Mouse (Mus musculus) layer of hippocampus, adult 2 months (tissue): ENCODE measurements at regions not wholly inside any gene's neighbourhood (a gene's known extent, or its start where the extent isn't known, plus 50 kb on each side); places are given as distances from the start of the nearest gene placed in this dataset.

Source experiments
- DNase-seq, 2 experiments: peaks; one replicate each; pipeline ENCODE4 v3.0.0; 2022; ENCODE audit warnings: low spot score in 2 of 2
- H3K27ac ChIP-seq: fragments of 200-600 bp; 2 replicates; pipeline ENCODE4 v1.8.1; 2022
- H3K4me3 ChIP-seq: fragments of 200-600 bp; 2 replicates; pipeline ENCODE4 v1.8.1; 2022; ENCODE audit warnings: mild to moderate bottlenecking
- CTCF ChIP-seq: fragments of 200-600 bp; conservative IDR thresholded peaks from 2 replicates; pipeline ENCODE4 v1.8.1; 2022; ENCODE audit warnings: antibody characterized with exemption, mild to moderate bottlenecking, moderate library complexity

DNA sequence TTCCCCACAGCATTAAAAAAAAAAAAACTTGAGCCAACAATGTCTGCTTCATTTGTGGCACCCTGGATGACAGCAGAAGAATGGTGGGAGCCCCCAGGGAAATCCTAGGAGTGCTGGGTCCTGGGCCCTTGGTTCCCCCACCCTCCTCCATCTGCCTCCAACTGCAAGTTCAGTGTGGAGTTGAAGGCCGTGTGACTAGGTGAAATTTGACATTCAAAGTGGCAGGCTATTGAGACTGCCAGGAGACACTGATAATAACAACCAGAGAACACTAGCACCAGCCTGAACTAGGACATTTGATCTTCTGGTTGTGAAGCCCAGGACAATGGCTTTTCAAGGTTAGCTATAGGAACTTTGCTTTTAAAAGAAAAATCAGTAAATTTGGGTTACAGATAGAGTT lies 74.0 kb downstream of the Adamts15 start:
- TF ChIP-seq CTCF, result no peak
- DNase-seq, result no peak
- Histone ChIP-seq H3K27ac (no peak overlapping the region), H3K4me3 (no peak overlapping the region)

DNA sequence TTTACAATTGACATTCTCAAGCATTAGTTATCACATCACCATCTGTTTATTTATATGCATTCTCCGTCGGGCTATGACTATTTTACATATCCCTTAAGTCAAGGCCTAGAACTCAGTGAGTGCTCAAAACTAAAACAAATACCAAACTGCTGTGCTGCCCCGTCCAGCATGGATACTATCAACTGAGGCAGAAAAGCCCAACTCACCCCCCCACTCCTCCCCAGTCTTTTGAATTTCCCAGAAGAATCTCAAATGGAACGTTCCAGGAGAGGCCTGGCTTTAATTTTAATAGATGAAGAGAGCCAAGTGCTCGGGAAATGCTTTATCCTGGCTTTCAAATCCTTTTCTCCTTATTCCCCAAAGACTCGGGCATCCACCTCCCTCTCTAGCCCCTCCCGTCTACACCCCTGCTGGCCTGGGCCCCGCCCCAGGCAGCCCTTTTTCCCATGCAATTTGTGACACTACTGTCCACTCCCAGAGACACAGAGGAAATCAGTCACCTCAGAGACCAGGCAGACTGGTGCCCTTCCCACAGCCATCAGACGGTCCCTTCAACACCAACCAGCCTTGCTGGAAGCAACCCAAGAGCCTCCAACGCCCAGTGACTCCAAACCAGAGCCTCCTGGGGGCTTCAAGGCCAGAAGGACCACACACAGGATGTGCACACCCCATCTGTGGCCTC lies 76.5 kb downstream of the Adamts15 start:
- H3K4me3 ChIP-seq, result no peak overlapping the region
- no peak for TF ChIP-seq CTCF
- H3K27ac ChIP-seq, result no peak overlapping the region
- DNase-seq, result no peak

DNA sequence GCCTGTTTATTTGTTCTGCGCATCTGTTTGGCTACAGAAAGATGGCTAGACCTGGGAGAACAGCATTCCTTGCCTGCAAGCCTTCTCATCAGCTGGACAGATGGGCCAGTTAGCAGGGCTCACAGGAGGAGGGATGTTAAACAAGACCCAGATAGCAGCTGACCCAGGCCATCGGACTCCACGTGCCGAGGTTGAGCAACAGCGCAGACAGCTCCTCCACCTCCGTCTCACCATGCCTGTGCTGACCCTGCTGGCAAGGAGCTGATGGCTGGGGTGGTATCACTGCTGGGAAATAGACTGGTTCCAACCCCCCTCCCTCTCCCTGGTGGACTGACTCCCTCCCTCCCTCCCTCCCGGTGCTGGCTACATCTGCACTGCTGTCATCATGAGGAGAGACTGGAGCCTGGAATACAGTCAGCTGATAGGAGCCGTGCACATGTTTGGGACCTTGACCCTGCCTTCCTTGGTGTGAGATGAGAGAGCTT lies 78.1 kb downstream of the Adamts15 start:
- TF ChIP-seq CTCF, result no peak
- Histone ChIP-seq H3K27ac (no peak overlapping the region), H3K4me3 (no peak overlapping the region)
- DNase-seq, result no peak

DNA sequence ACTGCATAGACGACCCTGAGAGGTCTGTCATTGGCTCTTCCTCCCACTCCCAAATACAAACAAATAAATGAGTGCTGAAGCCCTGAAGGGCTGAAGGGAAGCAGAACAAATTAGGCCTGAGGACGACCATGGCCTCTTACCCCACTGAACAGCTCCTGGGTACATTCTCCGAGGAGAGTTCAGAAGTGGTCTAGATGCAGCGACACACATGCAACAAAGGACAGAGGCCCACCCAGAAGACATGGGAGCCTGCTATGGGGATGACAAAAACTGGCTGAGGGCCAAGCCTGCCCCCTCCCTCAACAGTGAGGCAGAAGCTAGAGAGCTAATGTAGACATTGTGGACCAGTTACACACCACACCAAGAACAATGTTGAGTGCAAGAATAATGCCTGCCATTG lies 87.3 kb downstream of the Adamts15 start:
- H3K27ac ChIP-seq, result no peak overlapping the region
- no peak for DNase-seq
- no peak for TF ChIP-seq CTCF
- H3K4me3 ChIP-seq, result no peak overlapping the region

DNA sequence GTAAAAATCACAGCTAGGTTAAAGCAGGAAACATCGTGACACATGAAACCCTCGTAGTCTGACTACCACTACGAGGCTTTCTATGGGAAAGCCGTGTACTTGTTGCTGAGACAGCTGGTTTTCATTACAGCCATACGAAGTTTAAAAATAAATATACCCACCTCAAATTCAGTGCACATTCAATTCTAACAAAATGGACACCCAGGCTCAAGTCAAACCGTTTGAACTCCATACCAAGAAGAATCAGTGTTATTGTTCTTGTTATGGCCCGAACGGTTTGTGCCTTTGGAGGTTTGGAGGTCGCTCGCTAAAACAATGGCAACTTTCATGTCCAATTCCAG lies 87.7 kb downstream of the Adamts15 start:
- Histone ChIP-seq H3K4me3 (no peak overlapping the region), H3K27ac (no peak overlapping the region)
- DNase-seq, result no peak
- no peak for TF ChIP-seq CTCF

DNA sequence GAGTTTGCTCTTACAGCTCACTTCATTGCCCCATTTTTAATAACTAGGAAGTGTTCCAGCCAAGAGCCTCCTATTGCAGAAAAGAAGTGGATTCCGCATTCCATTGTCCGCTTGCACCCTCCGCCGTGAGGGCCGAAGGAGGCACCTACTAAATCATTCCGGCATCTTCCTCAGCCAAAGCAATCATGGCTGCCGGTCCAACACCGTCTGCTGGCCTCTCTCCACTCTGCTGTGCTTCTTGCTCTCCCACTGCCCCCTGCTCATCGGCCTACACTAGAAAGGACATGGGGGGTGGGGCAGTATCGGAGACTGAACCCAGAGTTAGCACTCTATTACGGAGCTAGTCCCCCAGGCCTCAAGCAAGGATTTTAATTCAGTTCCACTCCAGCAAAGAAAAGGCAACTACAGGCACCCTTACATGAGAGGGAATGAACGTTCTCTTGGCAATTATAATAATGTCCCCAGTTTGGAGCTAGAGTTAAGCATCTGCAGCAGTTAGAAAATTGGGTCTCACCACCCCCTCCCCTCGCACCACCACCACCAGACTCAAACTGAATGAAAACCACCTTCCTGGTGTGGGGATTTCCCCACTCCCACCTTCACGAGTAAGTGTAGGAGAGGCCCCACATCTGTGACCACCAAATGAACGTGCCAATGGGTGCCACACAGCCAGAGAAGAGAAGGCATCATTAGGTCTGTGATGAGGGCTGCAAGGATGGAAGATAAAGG lies 88.3 kb downstream of the Adamts15 start:
- no peak overlapping the region for H3K27ac ChIP-seq
- no peak for DNase-seq
- no peak overlapping the region for H3K4me3 ChIP-seq
- TF ChIP-seq CTCF, result no peak

DNA sequence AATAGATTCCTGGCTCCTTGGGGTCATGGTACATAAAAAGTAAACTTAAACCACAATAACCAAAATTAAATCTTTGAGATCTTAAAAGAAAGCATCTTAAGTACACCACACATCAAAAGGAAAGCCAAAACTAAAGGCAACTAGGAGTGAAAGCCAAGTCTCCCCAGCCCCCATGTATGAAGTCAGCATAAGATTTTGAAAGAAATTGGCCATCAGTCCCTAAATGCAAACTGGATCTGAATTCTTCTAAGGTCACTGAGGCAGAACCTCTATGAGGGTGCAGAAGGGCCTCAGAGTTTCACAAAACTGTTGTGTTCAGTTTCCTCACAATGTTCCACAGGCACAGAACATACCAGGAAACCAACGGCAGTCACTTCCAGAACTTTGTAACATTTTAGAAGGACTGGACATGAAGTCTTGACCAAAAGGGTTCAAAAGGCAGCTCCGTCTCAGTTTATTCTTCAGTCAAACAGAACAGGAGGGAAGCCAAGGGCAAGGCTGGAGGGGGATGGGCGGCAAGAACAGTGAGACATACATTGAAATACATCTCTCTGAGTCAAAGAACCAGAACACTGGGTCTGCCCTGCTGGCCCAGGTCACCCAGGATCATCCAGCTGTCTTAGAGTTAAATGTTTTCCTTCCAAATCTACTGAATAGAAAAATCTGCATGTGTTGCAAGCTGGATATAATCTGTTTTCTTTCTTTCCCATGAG lies 92.9 kb downstream of the Adamts15 start:
- TF ChIP-seq CTCF, result no peak

DNA sequence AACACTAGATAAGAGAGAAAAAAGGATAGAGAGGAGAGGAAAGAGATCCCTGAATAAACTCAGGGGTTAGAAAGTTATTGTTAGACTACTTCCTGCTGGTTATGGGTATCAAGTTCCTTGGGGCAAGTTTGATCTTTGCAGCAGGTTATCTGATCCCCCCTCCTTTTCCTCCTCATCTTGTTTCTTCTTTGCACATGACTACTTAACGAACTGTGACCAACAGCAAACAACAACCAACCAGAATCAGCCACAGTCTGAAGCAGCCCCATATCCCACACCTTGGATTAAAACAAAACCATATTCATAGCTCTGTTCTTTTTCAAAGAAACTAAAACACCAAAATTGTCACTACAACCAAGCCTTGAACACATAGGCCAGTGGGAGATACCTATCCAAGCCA lies 94.5 kb downstream of the Adamts15 start:
- no peak overlapping the region for H3K4me3 ChIP-seq
- DNase-seq, result no peak
- H3K27ac ChIP-seq, result no peak overlapping the region
- no peak for TF ChIP-seq CTCF

More for the DNA sequence above, 92.9 kb downstream of the Adamts15 start:
- no peak for DNase-seq
- H3K4me3 ChIP-seq, result no peak overlapping the region
- H3K27ac ChIP-seq, result no peak overlapping the region

DNA sequence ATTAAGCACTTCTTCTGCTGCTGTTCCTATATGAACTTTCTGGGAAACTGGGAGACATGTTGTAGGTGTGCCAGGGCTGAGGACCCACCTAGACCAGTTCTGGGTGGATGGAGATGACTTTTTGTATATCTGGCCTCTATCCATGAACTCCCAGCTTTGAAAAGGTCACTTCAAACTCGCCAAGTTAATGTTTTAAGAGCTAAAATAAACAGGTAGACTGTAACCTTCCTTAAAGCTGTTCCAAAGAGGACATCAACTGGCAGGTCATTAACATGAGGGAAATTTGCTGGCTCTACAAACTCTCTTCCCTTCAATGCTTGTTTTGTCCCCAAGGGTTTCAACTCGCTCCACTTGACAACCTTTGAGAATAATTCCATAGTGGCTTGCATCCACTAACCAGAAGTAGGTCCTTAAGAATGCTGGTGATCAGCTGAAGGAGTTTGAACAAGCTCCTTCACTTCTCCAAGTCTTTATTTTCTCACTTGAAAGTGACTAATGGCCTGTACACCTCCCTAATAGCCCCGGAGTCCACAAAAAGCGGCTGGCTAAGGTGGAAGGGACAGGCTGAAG lies 98.1 kb downstream of the Adamts15 start:
- no peak overlapping the region for H3K27ac ChIP-seq
- DNase-seq, result no peak
- H3K4me3 ChIP-seq, result no peak overlapping the region
- TF ChIP-seq CTCF, result no peak

DNA sequence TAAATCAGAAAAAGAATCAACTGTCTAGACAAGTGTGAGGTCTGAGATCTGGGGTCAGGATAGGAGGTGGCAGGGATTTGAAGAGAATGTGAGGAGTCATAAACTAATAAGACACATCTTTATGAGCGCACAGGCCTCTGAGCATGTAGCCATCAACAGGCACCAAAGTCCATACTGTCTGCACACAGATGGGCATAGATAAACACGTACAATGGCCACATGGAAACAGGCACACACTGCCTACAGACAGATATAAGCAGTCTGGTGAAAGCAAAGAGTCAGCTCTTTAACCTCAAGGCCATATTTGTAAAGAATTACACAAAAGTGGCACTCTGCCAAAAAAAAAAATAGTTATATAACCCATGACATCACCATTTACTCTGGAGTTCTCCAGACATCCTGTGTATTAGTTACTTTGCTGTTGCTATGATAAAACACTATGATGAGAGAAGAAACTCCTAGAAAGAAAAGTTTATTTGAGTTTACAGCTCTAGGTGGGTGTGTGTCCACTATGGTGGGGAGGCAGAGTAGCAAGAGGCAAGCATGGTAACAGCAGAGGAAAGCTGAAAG lies 101.4 kb downstream of the Adamts15 start:
- Histone ChIP-seq H3K27ac (no peak overlapping the region), H3K4me3 (no peak overlapping the region)
- TF ChIP-seq CTCF, result no peak
- DNase-seq, result no peak

DNA sequence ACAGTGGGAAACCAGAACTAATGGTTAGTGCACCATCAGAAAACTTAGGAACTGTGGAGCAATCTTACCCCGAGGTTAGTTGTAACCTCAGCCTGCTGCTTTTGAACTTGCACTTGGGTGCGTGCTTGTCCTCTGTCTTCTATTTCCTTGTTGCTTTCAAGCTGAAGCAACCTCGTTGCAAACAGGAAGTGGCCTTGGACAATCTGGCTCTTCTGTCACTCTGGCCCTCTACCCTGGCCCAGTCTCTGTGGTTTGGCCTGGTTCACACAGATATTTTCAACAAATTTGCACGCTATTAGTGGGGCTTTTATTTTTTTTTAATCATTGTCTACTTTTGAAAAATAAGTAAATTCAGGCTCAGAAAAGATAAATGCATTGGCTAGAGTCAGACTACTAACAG lies 109.0 kb downstream of the Adamts15 start:
- TF ChIP-seq CTCF, result no peak
- Histone ChIP-seq H3K27ac (no peak overlapping the region), H3K4me3 (no peak overlapping the region)
- no peak for DNase-seq

DNA sequence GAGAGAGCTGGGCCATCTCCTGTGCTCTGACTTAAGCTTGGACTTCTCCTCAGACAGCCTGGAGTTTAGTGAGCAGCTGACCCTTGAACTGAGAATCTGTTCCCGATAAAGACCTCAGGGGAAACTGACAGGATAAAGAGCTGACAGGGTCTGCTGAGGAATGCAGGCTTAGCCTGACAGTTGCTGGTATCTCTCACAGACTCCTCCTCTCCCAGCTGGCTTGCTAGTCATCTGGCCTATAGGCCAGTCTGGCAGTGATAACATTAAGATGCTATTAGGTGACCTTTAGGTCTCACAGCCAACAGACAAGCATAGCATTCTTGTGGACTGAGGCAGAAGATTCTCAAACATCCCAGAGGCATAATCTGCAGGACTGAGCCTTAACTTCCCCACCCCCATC lies 111.4 kb downstream of the Adamts15 start:
- DNase-seq, result no peak
- H3K27ac ChIP-seq, result no peak overlapping the region
- no peak for TF ChIP-seq CTCF
- H3K4me3 ChIP-seq, result no peak overlapping the region

DNA sequence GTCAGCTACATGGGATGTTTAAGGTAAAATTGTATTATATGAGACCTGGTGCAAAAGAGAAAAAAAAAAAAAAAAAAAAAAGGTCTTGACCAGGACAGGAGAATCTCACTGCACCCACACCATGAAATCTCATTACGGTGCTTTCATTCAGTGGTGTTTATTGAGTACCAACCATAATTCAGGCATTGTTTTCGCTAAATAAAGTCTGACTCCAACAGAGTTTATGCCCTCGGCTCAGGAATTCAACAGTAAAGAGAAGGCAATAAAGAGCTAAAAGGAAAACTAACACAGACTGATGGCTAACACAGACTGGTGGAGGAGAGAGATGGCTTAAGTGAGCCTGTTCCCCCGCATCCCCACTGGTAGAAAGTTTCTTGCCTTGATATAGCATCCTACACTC lies 112.0 kb downstream of the Adamts15 start:
- Histone ChIP-seq H3K27ac (no peak overlapping the region), H3K4me3 (no peak overlapping the region)
- TF ChIP-seq CTCF, result no peak
- DNase-seq, result no peak
